Mouse (Mus musculus): Measurements from ENCODE around the gene Ibsp. TPM values are rescaled to one million over a fixed set of nuclear protein-coding genes. Genes with fewer than 3 reads are reported as not detected.

Ibsp gene
- polyA plus RNA-seq, 1 experiment = not detected

DNA sequence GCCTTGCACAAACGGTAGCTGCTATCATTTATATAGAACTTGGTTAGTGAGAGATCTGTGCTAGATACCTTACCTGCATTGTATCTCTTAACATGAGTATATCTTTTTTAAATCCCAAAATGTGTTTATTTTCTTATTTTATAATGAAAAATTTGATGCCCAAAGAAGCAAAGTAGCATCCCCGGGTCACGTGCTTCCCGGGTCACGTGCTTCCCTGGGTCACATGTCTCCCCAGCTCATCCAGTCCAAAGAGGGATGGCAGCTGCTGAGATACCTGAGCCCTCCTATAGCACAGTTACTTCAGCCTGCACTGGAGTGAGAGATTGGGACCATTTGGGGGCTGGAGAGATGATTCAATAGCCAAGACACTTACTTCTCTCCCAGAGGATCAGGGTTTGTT lies 37.0 kb downstream of the Ibsp start:
- H3K79me3 ChIP-seq (ENCODE audit: low read depth) = no peaks in the 10 kb centered on the region
- H3K27me3 ChIP-seq (ENCODE audit: control insufficient read depth, insufficient read depth, insufficient read length) = no peaks in the 10 kb centered on the region
- no peaks in the 10 kb centered on the region for H3K79me2 ChIP-seq (ENCODE audit: control insufficient read depth, insufficient read depth)
- H3K4me3 ChIP-seq (ENCODE audit: insufficient read depth, poor library complexity, severe bottlenecking) = no peak overlapping the region
- no peaks in the 10 kb centered on the region for H3K36me3 ChIP-seq (ENCODE audit: control insufficient read depth, insufficient read depth)
- no peak overlapping the region for H3ac ChIP-seq (ENCODE audit: control insufficient read depth, insufficient read length, low read depth)
- TF ChIP-seq MYOG (IDR thresholded peaks at IDR 0.05; ENCODE audit: control insufficient read depth, extremely low read depth, insufficient read length) = no peak
- TF ChIP-seq CEBPB (IDR thresholded peaks at IDR 0.05; ENCODE audit: low read depth) = no peak
- TF ChIP-seq MYOD1 (IDR thresholded peaks at IDR 0.05; ENCODE audit: control insufficient read depth, insufficient read length, low read depth) = no peak
- TF ChIP-seq MAX (IDR thresholded peaks at IDR 0.05) = no peak
- no peak for TF ChIP-seq FOSL1 (IDR thresholded peaks at IDR 0.05; ENCODE audit: insufficient read depth, low read length, poor library complexity, severe bottlenecking)
- TF ChIP-seq CTCF (IDR thresholded peaks at IDR 0.05; ENCODE audit: control insufficient read depth, insufficient read depth, insufficient read length) = no peak
- no peak for TF ChIP-seq USF1 (IDR thresholded peaks at IDR 0.05; ENCODE audit: low read depth)

GRCm38 (mm10) chr5:104337491-104337890 lies 38.5 kb downstream of the Ibsp start:
- Histone ChIP-seq H3K4me3 (ENCODE audit: insufficient read depth, poor library complexity, severe bottlenecking) (no peak overlapping the region), H3K36me3 (ENCODE audit: control insufficient read depth, insufficient read depth) (no peaks in the 10 kb centered on the region), H3K79me2 (ENCODE audit: control insufficient read depth, insufficient read depth) (no peaks in the 10 kb centered on the region), H3ac (ENCODE audit: control insufficient read depth, insufficient read length, low read depth) (no peak overlapping the region), H3K27me3 (ENCODE audit: control insufficient read depth, insufficient read depth, insufficient read length) (no peaks in the 10 kb centered on the region), H3K79me3 (ENCODE audit: low read depth) (no peaks in the 10 kb centered on the region)
- TF ChIP-seq USF1 (IDR thresholded peaks at IDR 0.05; ENCODE audit: low read depth) = no peak
- TF ChIP-seq MAX (IDR thresholded peaks at IDR 0.05) = no peak
- TF ChIP-seq CEBPB (IDR thresholded peaks at IDR 0.05; ENCODE audit: low read depth) = no peak

DNA sequence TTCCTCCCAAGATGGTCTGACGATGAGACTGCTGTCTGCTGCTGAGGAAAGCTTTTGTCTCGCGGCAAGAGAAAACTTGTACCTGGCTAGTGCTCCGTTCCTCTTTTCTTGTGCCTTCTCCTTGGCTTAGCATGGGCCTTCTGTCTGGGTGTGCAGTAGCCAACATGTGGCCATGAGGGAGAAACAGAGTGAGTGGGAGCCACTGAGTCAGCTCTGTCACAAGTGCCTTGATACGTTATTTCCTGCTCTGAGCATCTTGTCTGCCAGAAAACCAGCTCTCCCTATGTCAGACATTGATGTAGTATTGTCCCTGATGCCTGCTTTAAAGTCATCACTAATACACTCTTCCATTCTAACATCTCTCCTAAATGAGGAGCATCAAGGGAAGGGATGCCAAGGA lies 40.0 kb downstream of the Ibsp start:
- Histone ChIP-seq H3K4me3 (ENCODE audit: insufficient read depth, poor library complexity, severe bottlenecking) (no peak overlapping the region), H3K79me3 (ENCODE audit: low read depth) (no peaks in the 10 kb centered on the region), H3ac (ENCODE audit: control insufficient read depth, insufficient read length, low read depth) (no peak overlapping the region), H3K79me2 (ENCODE audit: control insufficient read depth, insufficient read depth) (no peaks in the 10 kb centered on the region), H3K36me3 (ENCODE audit: control insufficient read depth, insufficient read depth) (no peaks in the 10 kb centered on the region), H3K27me3 (ENCODE audit: control insufficient read depth, insufficient read depth, insufficient read length) (no peaks in the 10 kb centered on the region)
- no peak for TF ChIP-seq MAX (IDR thresholded peaks at IDR 0.05)

DNA sequence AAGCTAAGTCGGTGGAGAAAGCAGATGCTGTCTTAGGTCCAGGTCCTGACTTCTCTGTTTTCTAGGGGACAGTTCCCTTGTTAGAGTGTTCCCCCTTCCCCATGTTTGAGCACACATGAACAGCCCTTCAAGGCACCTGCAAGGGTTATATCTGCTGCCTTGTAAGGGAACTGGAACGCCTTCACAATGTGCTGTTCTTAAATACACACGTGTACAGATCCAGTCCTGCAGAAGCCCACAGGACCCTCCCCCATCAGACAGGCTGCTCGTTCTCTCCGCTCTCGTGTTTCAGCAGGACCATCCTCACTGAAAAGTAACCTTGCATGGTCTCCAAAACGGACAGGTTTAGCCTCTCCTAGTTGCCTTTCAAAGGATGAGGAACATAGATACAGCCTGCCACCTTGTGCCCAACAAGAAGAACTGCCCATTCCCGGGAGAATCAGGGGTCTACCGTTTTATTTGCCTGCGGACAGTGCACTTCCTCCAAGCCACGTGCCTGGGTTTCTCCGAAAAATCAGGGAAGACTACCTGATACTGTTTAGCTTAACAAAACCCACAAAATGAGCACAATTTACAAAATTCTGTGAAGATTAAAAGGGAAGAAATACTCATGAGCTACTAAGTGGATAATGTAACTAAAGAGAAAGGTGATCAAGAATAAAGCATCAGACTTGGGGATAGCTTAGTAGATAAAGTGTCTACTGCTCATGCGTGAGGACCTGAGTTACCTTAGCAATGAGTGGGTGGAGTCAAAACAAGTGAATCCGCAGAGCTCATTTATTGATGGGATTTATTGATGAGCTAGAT lies 40.9 kb downstream of the Ibsp start:
- no peaks in the 10 kb centered on the region for H3K79me2 ChIP-seq (ENCODE audit: control insufficient read depth, insufficient read depth)
- no peaks in the 10 kb centered on the region for H3K27me3 ChIP-seq (ENCODE audit: control insufficient read depth, insufficient read depth, insufficient read length)
- no peak overlapping the region for H3K4me3 ChIP-seq (ENCODE audit: insufficient read depth, poor library complexity, severe bottlenecking)
- no peaks in the 10 kb centered on the region for H3K79me3 ChIP-seq (ENCODE audit: low read depth)
- no peak for TF ChIP-seq MYOG (IDR thresholded peaks at IDR 0.05; ENCODE audit: control insufficient read depth, extremely low read depth, insufficient read length)
- no peak for TF ChIP-seq FOSL1 (IDR thresholded peaks at IDR 0.05; ENCODE audit: insufficient read depth, low read length, poor library complexity, severe bottlenecking)
- no peak for TF ChIP-seq CEBPB (IDR thresholded peaks at IDR 0.05; ENCODE audit: low read depth)
- no peak for TF ChIP-seq USF1 (IDR thresholded peaks at IDR 0.05; ENCODE audit: low read depth)
- peak; percentile 16 for TF ChIP-seq CTCF (IDR thresholded peaks at IDR 0.05; ENCODE audit: control insufficient read depth, insufficient read depth, insufficient read length)
- TF ChIP-seq MYOD1 (IDR thresholded peaks at IDR 0.05; ENCODE audit: control insufficient read depth, insufficient read length, low read depth) = no peak
- H3K36me3 ChIP-seq (ENCODE audit: control insufficient read depth, insufficient read depth) = no peaks in the 10 kb centered on the region
- H3ac ChIP-seq (ENCODE audit: control insufficient read depth, insufficient read length, low read depth) = no peak overlapping the region

DNA sequence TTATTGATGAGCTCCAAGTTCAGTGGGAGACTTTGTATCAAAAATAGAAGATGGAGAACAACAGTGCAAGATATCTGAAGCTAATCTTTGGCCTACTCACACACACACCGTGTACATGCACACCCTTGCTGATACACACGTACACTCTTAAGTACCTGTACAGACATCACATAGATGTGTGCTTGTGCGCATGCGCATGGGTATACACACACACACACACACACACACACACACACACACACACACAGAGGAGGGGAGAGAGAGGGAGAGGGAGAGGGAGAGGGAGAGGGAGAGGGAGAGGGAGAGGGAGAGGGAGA lies 41.5 kb downstream of the Ibsp start:
- Histone ChIP-seq H3K27me3 (ENCODE audit: control insufficient read depth, insufficient read depth, insufficient read length) (no peaks in the 10 kb centered on the region), H3ac (ENCODE audit: control insufficient read depth, insufficient read length, low read depth) (no peak overlapping the region), H3K79me3 (ENCODE audit: low read depth) (no peaks in the 10 kb centered on the region), H3K36me3 (ENCODE audit: control insufficient read depth, insufficient read depth) (no peaks in the 10 kb centered on the region), H3K4me3 (ENCODE audit: insufficient read depth, poor library complexity, severe bottlenecking) (no peak overlapping the region), H3K79me2 (ENCODE audit: control insufficient read depth, insufficient read depth) (no peaks in the 10 kb centered on the region)
- TF ChIP-seq USF1 (IDR thresholded peaks at IDR 0.05; ENCODE audit: low read depth) (no peak), MAX (IDR thresholded peaks at IDR 0.05) (no peak), MYOD1 (IDR thresholded peaks at IDR 0.05; ENCODE audit: control insufficient read depth, insufficient read length, low read depth) (no peak), MYOG (IDR thresholded peaks at IDR 0.05; ENCODE audit: control insufficient read depth, extremely low read depth, insufficient read length) (no peak), CEBPB (IDR thresholded peaks at IDR 0.05; ENCODE audit: low read depth) (no peak), FOSL1 (IDR thresholded peaks at IDR 0.05; ENCODE audit: insufficient read depth, low read length, poor library complexity, severe bottlenecking) (no peak), CTCF (IDR thresholded peaks at IDR 0.05; ENCODE audit: control insufficient read depth, insufficient read depth, insufficient read length) (no peak)

- Histone ChIP-seq H3K36me3 (ENCODE audit: control insufficient read depth, insufficient read depth) (no peaks in the 10 kb centered on the region), H3K79me2 (ENCODE audit: control insufficient read depth, insufficient read depth) (no peaks in the 10 kb centered on the region), H3K27me3 (ENCODE audit: control insufficient read depth, insufficient read depth, insufficient read length) (no peaks in the 10 kb centered on the region), H3K79me3 (ENCODE audit: low read depth) (no peaks in the 10 kb centered on the region), H3ac (ENCODE audit: control insufficient read depth, insufficient read length, low read depth) (no peak overlapping the region), H3K4me3 (ENCODE audit: insufficient read depth, poor library complexity, severe bottlenecking) (no peak overlapping the region)
- TF ChIP-seq MAX (IDR thresholded peaks at IDR 0.05) (no peak), FOSL1 (IDR thresholded peaks at IDR 0.05; ENCODE audit: insufficient read depth, low read length, poor library complexity, severe bottlenecking) (no peak), CTCF (IDR thresholded peaks at IDR 0.05; ENCODE audit: control insufficient read depth, insufficient read depth, insufficient read length) (no peak), MYOG (IDR thresholded peaks at IDR 0.05; ENCODE audit: control insufficient read depth, extremely low read depth, insufficient read length) (no peak), USF1 (IDR thresholded peaks at IDR 0.05; ENCODE audit: low read depth) (no peak), CEBPB (IDR thresholded peaks at IDR 0.05; ENCODE audit: low read depth) (no peak)
Observed at GRCm38 (mm10) chr5:104342881-104343280, 43.9 kb downstream of the Ibsp start.
